Mouse (Mus musculus): ENCODE measurements at regions not wholly inside any gene's neighbourhood (a gene's known extent, or its start where the extent isn't known, plus 50 kb on each side); places are given as distances from the start of the nearest gene placed in this dataset.

- in situ Hi-C loops (cut with MboI; ENCODE audit: unreplicated experiment in 2 of 2), result no loop called here
Observed at GRCm38 (mm10) chr5:64630582-64630981, 172.6 kb upstream of the Klf3 start.

GRCm38 (mm10) chr5:64632171-64632570 lies 171.0 kb upstream of the Klf3 start:
- in situ Hi-C loops (cut with MboI; ENCODE audit: unreplicated experiment in 2 of 2), result no loop called here

GRCm38 (mm10) chr5:64634008-64634407 lies 169.2 kb upstream of the Klf3 start:
- in situ Hi-C loops (cut with MboI; ENCODE audit: unreplicated experiment in 2 of 2), result no loop called here

- in situ Hi-C loops (cut with MboI; ENCODE audit: unreplicated experiment in 2 of 2), result no loop called here
Observed at GRCm38 (mm10) chr5:64634721-64635120, 168.5 kb upstream of the Klf3 start.

- in situ Hi-C loops (cut with MboI; ENCODE audit: unreplicated experiment in 2 of 2), result no loop called here
Observed at GRCm38 (mm10) chr5:64636301-64636700, 166.9 kb upstream of the Klf3 start.

- in situ Hi-C loops (cut with MboI; ENCODE audit: unreplicated experiment in 2 of 2), result no loop called here
Observed at GRCm38 (mm10) chr5:64643584-64643983, 159.6 kb upstream of the Klf3 start.

- in situ Hi-C loops (cut with MboI; ENCODE audit: unreplicated experiment in 2 of 2), result no loop called here
Observed at GRCm38 (mm10) chr5:64647417-64648125, 155.6 kb upstream of the Klf3 start.

- in situ Hi-C loops (cut with MboI; ENCODE audit: unreplicated experiment in 2 of 2), result no loop called here
Observed at GRCm38 (mm10) chr5:64648492-64648891, 154.7 kb upstream of the Klf3 start.

- in situ Hi-C loops (cut with MboI; ENCODE audit: unreplicated experiment in 2 of 2), result no loop called here
Observed at GRCm38 (mm10) chr5:64651407-64651806, 151.8 kb upstream of the Klf3 start.

GRCm38 (mm10) chr5:64653764-64654163 lies 149.4 kb upstream of the Klf3 start:
- in situ Hi-C loops (cut with MboI; ENCODE audit: unreplicated experiment in 2 of 2), result no loop called here

- in situ Hi-C loops (cut with MboI; ENCODE audit: unreplicated experiment in 2 of 2), result no loop called here
Observed at GRCm38 (mm10) chr5:64655286-64655685, 147.9 kb upstream of the Klf3 start.

- in situ Hi-C loops (cut with MboI; ENCODE audit: unreplicated experiment in 2 of 2), result no loop called here
Observed at GRCm38 (mm10) chr5:64661959-64662358, 141.2 kb upstream of the Klf3 start.

GRCm38 (mm10) chr5:64662476-64662875 lies 140.7 kb upstream of the Klf3 start:
- in situ Hi-C loops (cut with MboI; ENCODE audit: unreplicated experiment in 2 of 2), result no loop called here

GRCm38 (mm10) chr5:64663766-64664165 lies 139.4 kb upstream of the Klf3 start:
- in situ Hi-C loops (cut with MboI; ENCODE audit: unreplicated experiment in 2 of 2), result no loop called here

- in situ Hi-C loops (cut with MboI; ENCODE audit: unreplicated experiment in 2 of 2), result no loop called here
Observed at GRCm38 (mm10) chr5:64665064-64665463, 138.1 kb upstream of the Klf3 start.

GRCm38 (mm10) chr5:64666256-64666655 lies 136.9 kb upstream of the Klf3 start:
- in situ Hi-C loops (cut with MboI; ENCODE audit: unreplicated experiment in 2 of 2), result no loop called here

- in situ Hi-C loops (cut with MboI; ENCODE audit: unreplicated experiment in 2 of 2), result no loop called here
Observed at GRCm38 (mm10) chr5:64667053-64667452, 136.1 kb upstream of the Klf3 start.

- in situ Hi-C loops (cut with MboI; ENCODE audit: unreplicated experiment in 2 of 2), result no loop called here
Observed at GRCm38 (mm10) chr5:64673861-64674260, 129.3 kb upstream of the Klf3 start.

GRCm38 (mm10) chr5:64676214-64676945 lies 126.8 kb upstream of the Klf3 start:
- in situ Hi-C loops (cut with MboI; ENCODE audit: unreplicated experiment in 2 of 2), result no loop called here

GRCm38 (mm10) chr5:64676946-64677588 lies 126.1 kb upstream of the Klf3 start:
- in situ Hi-C loops (cut with MboI; ENCODE audit: unreplicated experiment in 2 of 2), result no loop called here

GRCm38 (mm10) chr5:64678706-64679105 lies 124.5 kb upstream of the Klf3 start:
- in situ Hi-C loops (cut with MboI; ENCODE audit: unreplicated experiment in 2 of 2), result no loop called here
